Mouse (Mus musculus) CD4-positive naive resting alpha-beta T cell, adult 76 days (primary cell): ENCODE measurements around the gene Cphx3. TPM values are rescaled to one million over a fixed set of nuclear protein-coding genes. Genes with fewer than 3 reads are reported as not detected.

Experiments
- total RNA-seq: library from RNA; stranded (reverse); gene quantifications from one replicate; pipeline ENCODE4 v1.2.4, GENCODE M21; 2023

Gene Cphx3
- total RNA-seq, result not detected

DNA sequence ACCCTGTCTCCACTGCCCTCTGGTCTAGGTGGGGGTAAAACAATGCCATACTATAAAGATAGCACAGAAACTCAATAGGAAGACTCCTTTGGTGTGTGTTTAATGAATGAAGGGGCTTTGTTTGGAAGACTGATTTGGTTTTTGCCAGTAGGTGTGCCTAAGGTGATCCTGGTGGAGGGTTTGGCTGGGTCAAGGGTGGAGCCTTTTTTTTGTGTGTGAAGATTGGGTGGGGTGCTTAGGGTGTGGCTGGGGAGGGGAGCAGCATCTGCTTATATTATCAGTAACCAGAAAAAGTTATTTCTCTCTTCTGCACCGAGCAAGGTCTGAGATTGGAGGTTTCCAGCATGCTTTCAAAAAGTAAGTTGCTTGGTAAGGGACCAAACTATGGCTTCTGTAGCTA, at the start of gene Cphx3:
Cphx3 (plus strand) TSS at position 301 of the 400 bp plus-strand sequence.

DNA sequence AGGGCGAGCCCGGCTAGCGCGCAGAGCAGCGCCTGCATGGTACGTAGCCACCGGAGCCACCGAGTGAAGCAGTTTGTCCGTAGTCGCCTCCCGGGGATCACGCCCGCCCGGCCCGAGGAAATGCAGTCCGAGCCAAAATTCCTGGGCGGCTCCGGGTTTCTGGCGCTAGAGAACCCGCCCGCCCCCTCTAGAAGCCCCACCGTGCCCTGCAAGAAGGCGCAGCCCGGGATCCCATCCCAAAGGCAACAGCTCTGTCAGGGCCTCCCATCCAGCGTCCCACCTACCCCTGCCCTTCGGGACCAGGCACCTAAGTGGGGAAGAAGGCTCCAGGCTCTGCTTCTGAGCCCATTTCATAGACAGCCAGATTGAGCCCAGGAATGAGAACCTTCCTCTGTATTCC, 39.5 kb upstream of the Cphx3 start, which contains the start of gene Gm9780:
Gm9780 (minus strand) TSS at position 101 of the 400 bp plus-strand sequence.

DNA sequence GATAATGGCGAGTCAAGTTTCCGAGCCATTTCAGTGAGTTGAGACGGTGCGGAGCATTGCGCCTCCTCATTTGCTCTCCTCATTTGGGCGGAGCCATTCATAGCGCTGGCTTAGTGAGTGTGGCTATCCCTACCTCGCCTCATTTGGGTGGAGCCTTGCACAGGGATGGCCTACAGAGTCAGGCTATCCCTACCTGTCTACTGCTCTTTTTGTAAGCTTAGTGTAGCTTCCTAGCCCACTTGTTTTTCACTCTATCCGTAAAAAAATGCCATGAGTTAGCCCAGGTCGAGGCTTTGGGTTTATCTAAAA, 14.8 kb upstream of the Cphx3 start, which contains the start of gene Tmem254c:
Tmem254c (minus strand) TSS at position 31 of the 309 bp plus-strand sequence.

DNA sequence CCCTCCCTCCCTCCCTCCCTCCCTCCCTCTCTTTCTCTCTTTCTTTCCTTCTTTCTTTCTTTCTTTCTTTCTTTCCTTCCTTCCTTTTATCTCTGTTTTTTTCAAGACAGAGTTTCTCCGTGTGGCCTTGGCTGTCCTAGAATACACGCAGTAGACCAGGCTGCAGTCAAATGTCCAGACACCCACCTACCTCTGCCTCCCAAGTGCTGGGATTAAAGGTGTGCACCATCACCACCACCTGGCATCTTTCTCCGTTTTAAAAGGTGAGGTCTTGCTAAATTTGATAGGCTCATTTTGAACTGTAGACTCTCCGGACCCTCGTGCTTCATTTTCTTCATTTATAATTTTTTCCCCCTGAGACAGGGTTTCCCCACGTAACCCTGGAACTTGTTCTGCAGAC, 881 bp upstream of the Cphx3 start, which contains the start of gene Cphx2:
Cphx2 (plus strand) TSS at position 301 of the 400 bp plus-strand sequence.

DNA sequence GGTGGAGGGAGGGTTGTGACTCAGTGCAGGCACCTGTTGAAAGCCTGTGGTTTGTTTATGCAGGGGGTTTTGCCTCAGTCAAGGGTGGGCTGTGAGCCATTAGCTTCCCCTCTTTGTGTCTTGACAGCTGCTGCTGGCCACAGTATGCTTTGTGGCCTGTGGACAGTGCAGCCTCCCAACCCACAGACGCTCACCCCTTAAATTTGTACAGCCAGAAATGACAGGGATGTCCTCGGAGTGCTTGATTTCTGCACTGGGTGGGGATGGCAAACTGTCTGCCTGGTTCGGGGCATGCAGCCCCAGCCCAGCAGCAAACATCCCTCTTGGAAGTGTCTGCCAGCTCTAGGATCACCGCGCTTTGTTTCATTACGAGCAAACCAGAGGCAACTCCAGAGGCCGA, 36.1 kb downstream of the Cphx3 start, which contains the start of gene Duxbl2:
Duxbl2 (plus strand) TSS at position 200 of the 400 bp plus-strand sequence.

DNA sequence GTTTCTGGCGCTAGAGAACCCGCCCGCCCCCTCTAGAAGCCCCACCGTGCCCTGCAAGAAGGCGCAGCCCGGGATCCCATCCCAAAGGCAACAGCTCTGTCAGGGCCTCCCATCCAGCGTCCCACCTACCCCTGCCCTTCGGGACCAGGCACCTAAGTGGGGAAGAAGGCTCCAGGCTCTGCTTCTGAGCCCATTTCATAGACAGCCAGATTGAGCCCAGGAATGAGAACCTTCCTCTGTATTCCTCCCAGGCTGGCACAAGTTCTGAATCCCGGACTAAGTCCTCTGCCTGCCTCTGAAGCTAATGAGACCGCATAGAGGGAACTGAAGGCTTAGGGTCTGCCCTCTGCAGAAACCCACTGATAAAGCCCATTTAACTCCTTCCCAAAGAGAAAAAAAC, 100.3 kb downstream of the Cphx3 start, which contains the start of gene Plac9b:
Plac9b (minus strand) TSS at position 101 of the 400 bp plus-strand sequence.

DNA sequence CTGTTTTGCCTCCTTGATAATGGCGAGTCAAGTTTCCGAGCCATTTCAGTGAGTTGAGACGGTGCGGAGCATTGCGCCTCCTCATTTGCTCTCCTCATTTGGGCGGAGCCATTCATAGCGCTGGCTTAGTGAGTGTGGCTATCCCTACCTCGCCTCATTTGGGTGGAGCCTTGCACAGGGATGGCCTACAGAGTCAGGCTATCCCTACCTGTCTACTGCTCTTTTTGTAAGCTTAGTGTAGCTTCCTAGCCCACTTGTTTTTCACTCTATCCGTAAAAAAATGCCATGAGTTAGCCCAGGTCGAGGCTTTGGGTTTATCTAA, 124.8 kb downstream of the Cphx3 start, which contains the start of gene Tmem254b:
Tmem254b (minus strand) TSS at position 116 of the 322 bp plus-strand sequence.

DNA sequence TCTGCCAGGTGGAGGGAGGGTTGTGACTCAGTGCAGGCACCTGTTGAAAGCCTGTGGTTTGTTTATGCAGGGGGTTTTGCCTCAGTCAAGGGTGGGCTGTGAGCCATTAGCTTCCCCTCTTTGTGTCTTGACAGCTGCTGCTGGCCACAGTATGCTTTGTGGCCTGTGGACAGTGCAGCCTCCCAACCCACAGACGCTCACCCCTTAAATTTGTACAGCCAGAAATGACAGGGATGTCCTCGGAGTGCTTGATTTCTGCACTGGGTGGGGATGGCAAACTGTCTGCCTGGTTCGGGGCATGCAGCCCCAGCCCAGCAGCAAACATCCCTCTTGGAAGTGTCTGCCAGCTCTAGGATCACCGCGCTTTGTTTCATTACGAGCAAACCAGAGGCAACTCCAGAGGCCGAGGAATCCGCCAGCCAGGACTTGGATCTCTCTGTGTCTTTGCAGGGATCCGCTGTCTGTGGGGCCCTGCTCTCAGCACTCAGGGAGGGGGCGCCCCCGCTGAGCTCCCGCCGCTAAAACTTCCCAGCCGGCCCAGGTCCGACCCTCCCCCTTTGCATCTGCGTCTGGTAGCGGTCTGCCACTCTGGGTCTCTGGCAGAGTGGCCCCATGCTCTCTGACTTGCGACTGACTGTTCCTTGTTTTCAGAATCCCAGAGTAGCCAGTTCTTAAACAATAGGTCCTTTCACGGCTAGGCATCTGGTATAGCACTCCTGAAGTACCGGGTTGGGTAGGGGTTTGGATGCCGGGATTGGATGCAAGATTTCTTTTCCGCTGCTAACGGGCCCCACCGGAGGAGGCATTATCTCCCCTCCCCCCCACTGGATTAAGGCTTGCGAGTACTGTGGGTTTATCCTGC, 175.9 kb downstream of the Cphx3 start, which contains the start of gene Duxbl3:
Duxbl3 (plus strand) TSS at position 207 of the 862 bp plus-strand sequence.

Other genes with a start within 250 kb of the Cphx3 start
- 76.8 TPM for gene Anxa11, start 240.1 kb upstream of the Cphx3 start, total RNA-seq
- gene Plac9a, start 179.2 kb upstream of the Cphx3 start, total RNA-seq, result not detected
- gene Tmem254a, start 154.6 kb upstream of the Cphx3 start, total RNA-seq, result 7.0 TPM
- gene Cphx1, start 144.0 kb upstream of the Cphx3 start, total RNA-seq, result not detected
- gene Duxbl1, start 103.7 kb upstream of the Cphx3 start, total RNA-seq, result 0.50 TPM
- gene Gm9780, start 39.6 kb upstream of the Cphx3 start, total RNA-seq, result not detected
- gene Tmem254c, start 14.9 kb upstream of the Cphx3 start, total RNA-seq, result 21.1 TPM
- not detected for gene Cphx2, start 781 bp upstream of the Cphx3 start, total RNA-seq
- not detected for gene Duxbl2, start 36.1 kb downstream of the Cphx3 start, total RNA-seq
- not detected for gene Plac9b, start 100.2 kb downstream of the Cphx3 start, total RNA-seq
- gene Tmem254b, start 124.7 kb downstream of the Cphx3 start, total RNA-seq, result 3.8 TPM
- not detected for gene Duxbl3, start 175.7 kb downstream of the Cphx3 start, total RNA-seq